Mouse (Mus musculus): ENCODE measurements around the gene Trim30a.

DNA sequence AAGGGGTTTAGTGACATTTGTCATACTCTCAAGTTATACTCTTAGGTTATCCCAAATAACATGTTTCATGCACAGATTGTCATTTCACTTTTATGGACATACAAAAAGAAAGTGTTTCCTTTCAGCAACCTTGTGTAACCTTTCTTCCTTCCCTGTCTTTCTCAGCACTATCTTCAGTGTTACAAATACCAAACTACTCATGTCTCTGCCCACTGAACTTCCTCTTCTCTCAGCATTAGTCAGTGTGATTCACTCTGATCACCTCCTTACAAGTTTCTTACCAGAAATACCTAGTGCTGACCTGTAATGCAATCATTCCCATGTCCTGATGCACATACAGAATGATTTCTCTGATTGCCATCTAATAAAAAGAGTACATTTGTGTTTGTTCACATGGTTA lies 98.7 kb downstream of the Trim30a start:
- TF ChIP-seq CTCF (IDR thresholded peaks at IDR 0.05; ENCODE audit: extremely low read depth, insufficient read depth, low read length) (no peak), POLR2A (IDR thresholded peaks at IDR 0.05; ENCODE audit: extremely low read depth, insufficient read depth, low read length) (no peak)
